In genomic region chr1:40680067-40680867, GRCm38 (mm10) we compare ENCODE assay signal across 8 mouse cellular contexts. TPM values are rescaled to one million over a fixed set of nuclear protein-coding genes. Genes with fewer than 3 reads are reported as not detected.
A peak's percentile ranks its signal among the peaks of the same experiment; 100 is the strongest.
DNase-seq lines count a peak whose midpoint lies in the region; ATAC-seq and TF ChIP-seq lines count a peak whose summit lies in the region.

Gene Slc9a2, plus strand, starts transcription at chr1:40680574.

- WGBS in heart, embryonic 12.5 days, result 2% methylated on average over 25 of the region's 25 CpGs
- WGBS in forebrain, embryonic 10.5 days, result 3% methylated on average over 25 of the region's 25 CpGs
- 3% methylated on average over 25 of the region's 25 CpGs for WGBS in hindbrain, embryonic 14.5 days
- WGBS in liver, embryonic 12.5 days (ENCODE audit: insufficient replicate concordance), result 2% methylated on average over 25 of the region's 25 CpGs

- intact Hi-C loops in heart, postnatal 25 days (cut with DNase I), result no loop called here

- H3K36me3 ChIP-seq in heart, embryonic 12.5 days, result no peaks in the 10 kb centered on the region
- no peaks in the 10 kb centered on the region for H3K36me3 ChIP-seq in ES-E14 (ENCODE audit: control insufficient read depth, insufficient read depth, low read length, poor library complexity, severe bottlenecking)
- H3K36me3 ChIP-seq in forebrain, embryonic 10.5 days (replicated peaks), result no peaks in the 10 kb centered on the region
- H3K36me3 ChIP-seq in hindbrain, embryonic 14.5 days (replicated peaks; ENCODE audit: control insufficient read depth, insufficient read depth), result no peaks in the 10 kb centered on the region
- no peaks in the 10 kb centered on the region for H3K36me3 ChIP-seq in liver, embryonic 12.5 days

- no peak for ATAC-seq in heart, embryonic 12.5 days (ENCODE audit: insufficient number of reproducible peaks, low FRiP score)
- no peak for ATAC-seq in hindbrain, embryonic 14.5 days (ENCODE audit: low FRiP score)
- ATAC-seq in liver, embryonic 12.5 days, result no peak

- peak within 1 kb of the TSS; percentile 73 for H3K4me3 ChIP-seq in heart, embryonic 12.5 days
- peak within 1 kb of the TSS; percentile 54 to 60 for H3K4me3 ChIP-seq in ES-E14 (ENCODE audit: insufficient read depth in 1 of 2, low read depth in 1 of 2, low read length in 2 of 2, poor library complexity in 1 of 2, severe bottlenecking in 1 of 2)
- H3K4me3 ChIP-seq in forebrain, embryonic 10.5 days, result peak within 1 kb of the TSS; percentile 67
- H3K4me3 ChIP-seq in hindbrain, embryonic 14.5 days (replicated peaks; ENCODE audit: low read length), result peak within 1 kb of the TSS; percentile 66
- H3K4me3 ChIP-seq in liver, embryonic 12.5 days, result peak within 1 kb of the TSS; percentile 54

- peak within 1 kb of the TSS; percentile 99 for H3K4me2 ChIP-seq in heart, embryonic 12.5 days
- peak within 1 kb of the TSS; percentile 100 for H3K4me2 ChIP-seq in hindbrain, embryonic 14.5 days (replicated peaks)
- peak within 1 kb of the TSS; percentile 80 for H3K4me2 ChIP-seq in liver, embryonic 12.5 days

- peak within 1 kb of the TSS; percentile 59 for H3K9ac ChIP-seq in heart, embryonic 12.5 days
- no peak within 1 kb of the TSS; the same call in 1 of the 2 replicates for H3K9ac ChIP-seq in ES-E14 (ENCODE audit: insufficient read depth, low read depth, low read length, poor library complexity, severe bottlenecking)
- H3K9ac ChIP-seq in hindbrain, embryonic 14.5 days, result peak within 1 kb of the TSS; percentile 55
- H3K9ac ChIP-seq in liver, embryonic 12.5 days, result peak within 1 kb of the TSS; percentile 22; the same call in 1 of the 2 replicates

- H3K27ac ChIP-seq in heart, embryonic 12.5 days (ENCODE audit: poor library complexity, severe bottlenecking), result no peak within 1 kb of the TSS
- H3K27ac ChIP-seq in ES-E14 (ENCODE audit: insufficient read depth, low read depth, low read length, poor library complexity, severe bottlenecking), result no peak within 1 kb of the TSS
- peak within 1 kb of the TSS; percentile 31; the same call in 1 of the 2 replicates for H3K27ac ChIP-seq in forebrain, embryonic 10.5 days
- no peak within 1 kb of the TSS for H3K27ac ChIP-seq in hindbrain, embryonic 14.5 days
- H3K27ac ChIP-seq in liver, embryonic 12.5 days, result no peak within 1 kb of the TSS

- in situ Hi-C loops in ES-E14 (cut with MboI; ENCODE audit: low sequenced_read_pairs in 2 of 2, unreplicated experiment in 2 of 2), result no loop called here

- H3K4me1 ChIP-seq in heart, embryonic 12.5 days (replicated peaks), result peaks cover 8% of the 10 kb centered on the region
- H3K4me1 ChIP-seq in ES-E14 (ENCODE audit: control insufficient read depth in 2 of 2, insufficient read depth in 2 of 2, low read length in 2 of 2, poor library complexity in 1 of 2), result peaks cover 0 to 8% of the 10 kb centered on the region in 2 experiments; a peak in 1 of 4 replicates
- H3K4me1 ChIP-seq in forebrain, embryonic 10.5 days, result peaks cover 20% of the 10 kb centered on the region
- peaks cover 15% of the 10 kb centered on the region; the same call in 1 of the 2 replicates for H3K4me1 ChIP-seq in hindbrain, embryonic 14.5 days (replicated peaks; ENCODE audit: control insufficient read depth, insufficient read depth, low read length)
- H3K4me1 ChIP-seq in liver, embryonic 12.5 days, result peaks cover 19% of the 10 kb centered on the region

- H3K27me3 ChIP-seq in heart, embryonic 12.5 days (replicated peaks), result peaks cover 70% of the 10 kb centered on the region
- H3K27me3 ChIP-seq in forebrain, embryonic 10.5 days (ENCODE audit: poor library complexity, severe bottlenecking), result peaks cover 74% of the 10 kb centered on the region
- H3K27me3 ChIP-seq in hindbrain, embryonic 14.5 days (ENCODE audit: control insufficient read depth, insufficient read depth, low read length), result peaks cover 62% of the 10 kb centered on the region
- H3K27me3 ChIP-seq in liver, embryonic 12.5 days (replicated peaks), result peaks cover 66% of the 10 kb centered on the region

- H3K9me3 ChIP-seq in heart, embryonic 12.5 days (replicated peaks), result no peaks in the 10 kb centered on the region
- no peaks in the 10 kb centered on the region for H3K9me3 ChIP-seq in ES-E14 (ENCODE audit: control insufficient read depth, insufficient read depth, low read depth, low read length)
- no peaks in the 10 kb centered on the region for H3K9me3 ChIP-seq in forebrain, embryonic 10.5 days
- no peaks in the 10 kb centered on the region for H3K9me3 ChIP-seq in hindbrain, embryonic 14.5 days (ENCODE audit: control insufficient read depth, low read length)
- no peaks in the 10 kb centered on the region for H3K9me3 ChIP-seq in liver, embryonic 12.5 days (replicated peaks)

- DNase-seq in heart, postnatal 25 days (ENCODE audit: low spot score), result no peak
- no peak for DNase-seq in ES-E14 (ENCODE audit: low read depth, low spot score)
- peak; percentile 34 for DNase-seq in forebrain, embryonic 10.5 days (ENCODE audit: extremely low spot score, low spot score)
- DNase-seq in hindbrain, embryonic 14.5 days (ENCODE audit: low spot score), result no peak
- DNase-seq in telencephalon, adult 2 months (ENCODE audit: low read depth, low spot score), result peak; percentile 16
- DNase-seq in MN1 (ENCODE audit: low spot score), result no peak

TF ChIP-seq in ES-E14, 5 proteins besides CTCF, POLR2A, EP300 and RAD21:
- TF ChIP-seq HCFC1 (IDR thresholded peaks at IDR 0.05; ENCODE audit: borderline replicate concordance, insufficient read depth, low read length), result no peak
- TF ChIP-seq CHD2 (IDR thresholded peaks at IDR 0.05; ENCODE audit: low read depth, low read length), result no peak
- no peak for TF ChIP-seq ZC3H11A (IDR thresholded peaks at IDR 0.05; ENCODE audit: borderline replicate concordance, low read depth, low read length)
- no peak for TF ChIP-seq ZNF384 (IDR thresholded peaks at IDR 0.05; ENCODE audit: low read depth, low read length)
- no peak for TF ChIP-seq MAFK (IDR thresholded peaks at IDR 0.05; ENCODE audit: insufficient read depth, low read depth, low read length)

RNA-seq across cellular contexts. Expression of gene Slc9a2, which starts in this region (rescaled TPM):
- polyA plus RNA-seq in heart, embryonic 12.5 days (2016; fragmentation: Nextera tagmentation; extraction: Ambion mirVana), result 0.04 and 0.05 TPM in 2 replicates
- 1 to 10 TPM; 1.0 to 1.2 TPM for total RNA-seq in heart, postnatal 25 days (2021)
- 0.16 and 0.31 TPM in 2 replicates for total RNA-seq in ES-E14 (2012; rRNA removed)
- polyA plus RNA-seq in forebrain, embryonic 10.5 days (2016; fragmentation: Nextera tagmentation; extraction: Ambion mirVana), result not detected in 2 replicates
- polyA plus RNA-seq in hindbrain, embryonic 14.5 days (2014; fragmentation: Nextera tagmentation; extraction: Ambion mirVana), result 0.12 and 0.18 TPM in 2 replicates
- polyA plus RNA-seq in liver, embryonic 12.5 days (2016; fragmentation: Nextera tagmentation; extraction: Ambion mirVana), result not detected in 2 replicates

Comparison
In these comparisons a context has a peak if more than half of its experiments do, and no peak if none do; other contexts are left out.
1. Peak in DNase-seq, H3K4me3 ChIP-seq and H3K27ac ChIP-seq in forebrain, embryonic 10.5 days; RNA of the gene not detected or under 1 TPM.